Mouse (Mus musculus) stomach, postnatal 0 days (tissue): ENCODE data around the gene Rft1.

Experiments
- CTCF ChIP-seq: IDR thresholded peaks from 2 replicates; pipeline ENCODE4 v1.5.1; 2016; ENCODE audit warnings: antibody characterized with exemption, low read depth, mild to moderate bottlenecking, moderate library complexity
- EP300 ChIP-seq: optimal IDR thresholded peaks from 2 replicates; pipeline ENCODE3; 2016; ENCODE audit warnings: antibody characterized with exemption

GRCm38 (mm10) chr14:30618746-30619275, 35.3 kb upstream of the Rft1 start:
- TF ChIP-seq CTCF (no peak), EP300 (no peak)
